Mouse (Mus musculus): Measurements from ENCODE around the gene Adamtsl4. TPM values are rescaled to one million over a fixed set of nuclear protein-coding genes. Genes with fewer than 3 reads are reported as not detected.
A peak's percentile ranks its signal among the peaks of the same experiment; 100 is the strongest.
"Not testable (repeated sequence)": the region's sequence is repeated elsewhere in the genome, so short reads cannot be mapped to it uniquely, and the experiment has no call there.

Gene Adamtsl4
- polyA plus RNA-seq, 1 experiment from 2014 or later = 1.2 TPM

DNA sequence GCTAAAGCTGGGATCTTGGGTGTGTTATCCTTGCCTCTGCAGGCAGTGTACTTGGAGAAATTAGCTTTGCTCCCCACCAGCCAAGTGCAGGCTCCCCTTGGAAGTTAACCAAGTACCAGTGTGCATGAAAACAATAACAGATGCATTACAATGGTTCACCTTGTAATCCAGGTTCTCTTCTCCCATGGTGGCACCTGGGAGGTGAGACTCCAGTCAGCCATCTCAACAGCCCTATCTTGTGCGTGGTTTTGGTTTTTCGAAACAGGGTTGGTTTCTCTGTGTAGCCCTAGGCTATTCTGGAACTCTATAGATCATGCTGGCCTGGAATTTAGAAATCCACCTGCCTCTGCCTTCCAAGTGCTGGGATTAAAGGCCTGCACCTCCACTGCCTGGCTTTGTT, 24.2 kb downstream of the Adamtsl4 start:
- Histone ChIP-seq H3K4me3 (no peak overlapping the region), H3K9me3 (replicated peaks) (no peaks in the 10 kb centered on the region), H3K9ac (no peak overlapping the region), H3K36me3 (peaks cover 42% of the 10 kb centered on the region), H3K4me1 (peaks cover 58% of the 10 kb centered on the region), H3K4me2 (replicated peaks) (no peak overlapping the region), H3K27me3 (no peaks in the 10 kb centered on the region), H3K27ac (no peak overlapping the region)
- 88% methylated on average over 2 of the region's 2 CpGs for WGBS
- no peak for ATAC-seq (ENCODE audit: low FRiP score)

DNA sequence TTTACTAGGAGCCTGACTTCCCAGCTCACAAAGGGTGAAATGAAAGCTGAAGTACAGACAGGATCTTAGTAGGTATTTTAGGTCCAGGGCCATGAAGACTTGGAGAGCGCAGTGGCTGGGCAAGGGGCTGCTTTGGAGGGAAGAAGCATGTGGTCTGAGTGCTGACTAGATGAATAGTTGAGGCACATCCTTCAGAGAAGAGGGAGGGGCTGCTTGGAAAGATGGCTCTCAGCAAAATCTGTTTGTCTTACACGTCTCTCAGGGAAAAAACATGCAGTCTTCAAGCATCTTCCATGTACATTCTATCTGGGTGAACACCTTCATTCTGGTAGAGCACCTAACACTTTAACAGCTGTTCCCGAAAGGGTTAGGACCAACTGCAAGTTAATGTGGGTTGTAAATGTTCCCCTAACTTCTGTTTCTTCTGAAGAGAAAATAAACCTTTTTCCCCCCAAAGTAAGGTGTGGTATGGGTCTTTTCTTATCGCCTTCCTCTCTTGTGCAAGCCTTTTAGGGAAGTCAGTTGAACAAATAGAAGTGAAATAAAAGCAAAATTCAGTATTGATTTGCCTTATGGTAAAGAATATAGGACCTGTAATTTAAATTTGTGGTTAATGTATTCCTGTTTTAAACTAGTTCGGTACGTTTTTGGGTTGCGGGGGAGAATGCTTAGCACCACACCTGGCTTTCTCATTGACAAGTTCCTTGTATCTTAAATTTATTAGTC, 24.8 kb downstream of the Adamtsl4 start:
- H3K27me3 ChIP-seq = no peaks in the 10 kb centered on the region
- ATAC-seq (ENCODE audit: low FRiP score) = no peak
- no peaks in the 10 kb centered on the region for H3K9me3 ChIP-seq (replicated peaks)
- 86% methylated on average over 7 of the region's 7 CpGs for WGBS
- H3K27ac ChIP-seq = no peak overlapping the region
- H3K4me1 ChIP-seq = peaks cover 54% of the 10 kb centered on the region
- H3K4me2 ChIP-seq (replicated peaks) = peak overlapping the region; percentile 83; the same call in 1 of the 2 replicates
- no peak overlapping the region for H3K9ac ChIP-seq
- peaks cover 38% of the 10 kb centered on the region for H3K36me3 ChIP-seq
- H3K4me3 ChIP-seq = no peak overlapping the region

DNA sequence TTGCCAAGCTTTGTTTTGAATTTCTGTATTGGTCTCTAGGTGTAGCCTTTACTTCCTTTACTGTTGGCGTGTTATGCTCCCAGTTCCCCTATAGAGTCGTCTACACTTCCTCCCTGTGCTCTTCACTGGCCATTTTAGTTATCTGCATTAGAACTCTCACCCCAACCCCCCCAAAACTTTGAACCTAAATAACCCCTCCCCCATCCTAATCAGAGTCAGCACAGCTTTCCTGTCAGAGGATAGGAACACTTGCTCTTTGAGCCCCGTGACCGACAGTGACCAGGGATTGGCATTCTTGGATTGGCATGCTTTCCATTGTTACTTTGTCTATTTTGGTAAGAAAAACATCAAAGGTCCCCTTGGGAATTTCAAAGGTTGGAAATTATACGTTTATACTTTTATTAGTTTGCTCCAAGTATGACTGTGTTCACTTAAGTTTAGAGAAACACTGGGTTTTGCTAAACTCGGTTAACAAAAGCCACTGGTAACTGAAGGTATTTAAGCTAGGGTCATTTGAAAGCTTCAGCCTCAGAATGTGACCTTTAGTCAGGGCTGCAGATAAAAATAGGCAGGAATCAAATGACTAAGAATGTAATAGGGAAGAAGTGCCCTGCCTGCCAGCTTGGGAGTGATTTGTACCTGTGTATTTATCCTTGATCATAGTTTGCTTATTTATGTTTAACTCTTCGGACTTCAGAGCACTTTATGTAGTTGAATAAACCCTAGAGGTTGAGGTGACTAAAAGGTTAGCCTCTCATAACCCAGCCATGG, 25.6 kb downstream of the Adamtsl4 start:
- no peak for ATAC-seq (ENCODE audit: low FRiP score)
- no peak overlapping the region for H3K4me3 ChIP-seq
- H3K27ac ChIP-seq = no peak overlapping the region
- H3K4me2 ChIP-seq (replicated peaks) = peak overlapping the region; percentile 83
- H3K36me3 ChIP-seq = peaks cover 38% of the 10 kb centered on the region
- H3K27me3 ChIP-seq = no peaks in the 10 kb centered on the region
- H3K4me1 ChIP-seq = peaks cover 50% of the 10 kb centered on the region
- H3K9ac ChIP-seq = no peak overlapping the region
- H3K9me3 ChIP-seq (replicated peaks) = no peaks in the 10 kb centered on the region
- WGBS = 68% methylated on average over 7 of the region's 7 CpGs

DNA sequence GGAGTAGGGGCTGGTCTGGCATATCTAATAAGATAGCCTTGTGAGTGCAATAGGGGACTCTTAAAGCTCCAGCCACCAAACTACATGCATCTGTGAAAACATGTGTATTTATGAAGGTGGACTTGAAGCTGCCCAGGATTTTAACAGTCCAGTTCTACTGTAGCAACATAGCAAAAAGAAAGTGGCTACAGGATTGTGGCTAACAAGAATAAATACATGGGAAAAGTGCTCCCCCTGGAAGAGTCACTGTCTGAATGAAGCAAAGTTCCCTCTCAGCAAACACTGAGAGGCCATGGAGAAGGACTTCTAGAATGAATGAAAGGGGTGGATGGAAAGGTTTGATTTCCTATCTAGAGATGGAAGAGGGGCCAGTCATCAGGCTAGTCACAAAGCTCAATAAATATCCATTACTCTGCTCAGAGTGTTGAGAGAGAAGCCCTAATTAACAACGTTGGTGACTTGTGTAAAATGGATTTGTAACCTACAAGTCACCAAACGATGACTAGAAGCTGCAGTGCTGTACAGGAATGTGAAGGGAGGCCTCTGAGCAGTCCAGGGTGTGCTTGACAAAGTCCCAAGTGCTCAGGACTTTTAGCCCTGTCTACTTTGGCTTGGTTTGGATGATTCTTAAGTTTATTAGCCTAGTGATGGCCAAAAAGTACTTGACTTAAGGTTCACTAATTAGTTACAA, 26.8 kb downstream of the Adamtsl4 start:
- Histone ChIP-seq H3K9ac (peak overlapping the region; percentile 99), H3K4me3 (peak overlapping the region; percentile 99), H3K27ac (no peak overlapping the region), H3K4me1 (peaks cover 40% of the 10 kb centered on the region), H3K36me3 (peaks cover 38% of the 10 kb centered on the region), H3K4me2 (replicated peaks) (peak overlapping the region; percentile 83), H3K9me3 (replicated peaks) (no peaks in the 10 kb centered on the region), H3K27me3 (no peaks in the 10 kb centered on the region)
- no peak for ATAC-seq (ENCODE audit: low FRiP score)
- 55% methylated on average over 2 of the region's 2 CpGs for WGBS

GRCm38 (mm10) chr3:95659948-95660347, 27.8 kb downstream of the Adamtsl4 start:
- peak overlapping the region; percentile 99 for H3K27ac ChIP-seq
- peak overlapping the region; percentile 83 for H3K4me2 ChIP-seq (replicated peaks)
- peaks cover 39% of the 10 kb centered on the region for H3K4me1 ChIP-seq
- peak overlapping the region; percentile 99 for H3K4me3 ChIP-seq
- ATAC-seq (ENCODE audit: low FRiP score) = no peak
- no peaks in the 10 kb centered on the region for H3K27me3 ChIP-seq
- H3K36me3 ChIP-seq = peaks cover 33% of the 10 kb centered on the region
- 3% methylated on average over 8 of the region's 8 CpGs for WGBS
- H3K9me3 ChIP-seq (replicated peaks) = no peaks in the 10 kb centered on the region
- peak overlapping the region; percentile 99 for H3K9ac ChIP-seq

GRCm38 (mm10) chr3:95658868-95659712, 28.6 kb downstream of the Adamtsl4 start:
- peak; percentile 80 for ATAC-seq (ENCODE audit: low FRiP score)
- WGBS = under 1% methylated on average over 96 of the region's 113 CpGs
- Histone ChIP-seq H3K4me2 (replicated peaks) (peak overlapping the region; percentile 83), H3K27me3 (no peaks in the 10 kb centered on the region), H3K27ac (peak overlapping the region; percentile 99), H3K9me3 (replicated peaks) (no peaks in the 10 kb centered on the region), H3K4me3 (peak overlapping the region; percentile 99), H3K9ac (peak overlapping the region; percentile 99), H3K4me1 (peaks cover 39% of the 10 kb centered on the region), H3K36me3 (peaks cover 25% of the 10 kb centered on the region)

DNA sequence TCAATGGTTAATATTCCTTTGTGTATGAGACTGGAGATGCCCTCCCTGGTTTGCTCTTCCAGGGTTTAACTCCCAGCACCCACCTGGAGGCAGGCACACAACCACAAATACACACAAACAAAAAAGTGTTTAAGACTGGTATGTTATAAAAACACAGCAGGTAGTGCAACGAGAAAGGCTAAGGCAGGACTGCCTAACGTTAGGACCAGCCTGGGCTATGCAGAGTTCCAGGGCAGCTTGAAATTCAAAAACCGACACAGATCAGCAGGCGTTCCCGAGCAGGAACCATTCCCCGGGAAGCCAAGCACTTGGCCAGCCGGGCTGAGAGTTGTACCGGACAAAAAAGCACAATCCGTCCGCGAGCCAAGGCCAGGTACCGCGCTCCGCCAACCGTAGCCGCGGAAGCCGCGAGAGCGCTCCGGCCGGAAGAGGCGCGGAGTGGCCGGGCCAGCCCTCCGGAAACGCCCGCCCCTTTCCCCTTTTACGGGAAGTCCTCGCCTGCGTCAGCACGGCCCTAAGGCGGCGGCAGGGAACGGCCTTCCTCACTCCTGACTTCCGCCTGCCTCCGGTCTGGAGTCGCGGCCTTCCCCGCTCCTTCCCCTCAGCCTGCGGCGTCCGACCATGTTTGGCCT, 29.4 kb downstream of the Adamtsl4 start, which contains the start of gene Mcl1:
Gene Mcl1 (plus strand): TSS at position 553 of the 632 bp plus-strand sequence.
- WGBS = under 1% methylated on average over 43 of the region's 43 CpGs
- Histone ChIP-seq H3K27ac (peak within 1 kb of the TSS; percentile 99), H3K4me2 (replicated peaks) (peak within 1 kb of the TSS; percentile 83), H3K36me3 (peaks cover 18% of the 10 kb centered on the region), H3K4me1 (peaks cover 37% of the 10 kb centered on the region), H3K9ac (peak within 1 kb of the TSS; percentile 99), H3K27me3 (no peaks in the 10 kb centered on the region), H3K4me3 (peak within 1 kb of the TSS; percentile 99), H3K9me3 (replicated peaks) (no peaks in the 10 kb centered on the region)
- peak; percentile 97 for ATAC-seq (ENCODE audit: low FRiP score)

DNA sequence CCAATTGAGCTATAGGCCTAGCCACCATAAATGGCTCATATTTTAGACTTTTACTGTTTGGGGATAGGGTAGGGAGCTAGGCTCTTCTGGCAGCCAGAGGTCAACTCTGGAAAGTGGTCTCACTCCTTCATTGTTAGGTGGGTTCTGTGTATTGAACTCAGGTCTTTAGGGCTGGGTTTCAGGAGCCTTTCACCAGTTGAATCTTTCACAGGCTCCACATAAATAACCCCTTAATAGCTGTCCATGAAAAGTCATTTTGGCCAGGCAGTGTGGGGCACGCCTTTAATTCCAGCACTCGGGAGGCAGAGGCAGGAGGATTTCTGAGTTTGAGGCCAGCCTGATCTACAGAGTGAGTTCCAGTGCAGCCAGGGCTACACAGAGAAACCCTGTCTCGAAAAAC, 30.0 kb downstream of the Adamtsl4 start:
- Histone ChIP-seq H3K36me3 (peaks cover 16% of the 10 kb centered on the region), H3K27ac (no peak overlapping the region)

DNA sequence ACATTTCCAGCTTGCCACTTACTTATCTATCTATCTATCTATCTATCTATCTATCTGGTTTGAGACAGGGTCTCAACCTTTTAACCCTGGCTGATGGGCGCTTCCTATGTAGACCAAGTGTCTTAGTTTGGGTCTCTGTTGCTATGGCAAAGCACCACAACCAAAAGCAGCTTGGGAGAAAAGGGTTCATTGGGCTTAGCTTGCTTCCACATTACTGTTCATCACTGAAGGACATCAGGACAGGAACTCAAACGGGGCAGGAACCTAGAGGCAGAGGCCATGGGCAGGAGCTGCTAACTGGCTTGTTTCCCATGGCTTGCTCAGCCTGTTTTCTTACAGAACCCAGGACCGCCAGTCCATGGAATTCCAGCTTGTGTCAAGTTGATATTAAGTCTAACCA, 30.6 kb downstream of the Adamtsl4 start:
- Histone ChIP-seq H3K36me3 (peaks cover 10% of the 10 kb centered on the region; the same call in 1 of the 2 replicates), H3K9me3 (replicated peaks) (no peaks in the 10 kb centered on the region), H3K4me3 (no peak overlapping the region), H3K27me3 (no peaks in the 10 kb centered on the region), H3K4me1 (peaks cover 26% of the 10 kb centered on the region), H3K9ac (no peak overlapping the region), H3K27ac (no peak overlapping the region), H3K4me2 (replicated peaks) (no peak overlapping the region)
- 86% methylated on average over 3 of the region's 3 CpGs for WGBS
- no peak for ATAC-seq (ENCODE audit: low FRiP score)

More for the DNA sequence above, 30.0 kb downstream of the Adamtsl4 start:
- no peak for ATAC-seq (ENCODE audit: low FRiP score)
- Histone ChIP-seq H3K4me1 (peaks cover 32% of the 10 kb centered on the region), H3K4me2 (replicated peaks) (peak overlapping the region; percentile 83), H3K27me3 (no peaks in the 10 kb centered on the region), H3K9ac (peak overlapping the region; percentile 99; the same call in 1 of the 2 replicates), H3K9me3 (replicated peaks) (no peaks in the 10 kb centered on the region), H3K4me3 (peak overlapping the region; percentile 99)
- 92% methylated on average over 3 of the region's 3 CpGs for WGBS

- Histone ChIP-seq H3K4me1 (peaks cover 12% of the 10 kb centered on the region), H3K9ac (no peak overlapping the region), H3K27ac (no peak overlapping the region), H3K36me3 (no peaks in the 10 kb centered on the region), H3K4me3 (no peak overlapping the region), H3K4me2 (replicated peaks) (no peak overlapping the region), H3K9me3 (replicated peaks) (no peaks in the 10 kb centered on the region), H3K27me3 (no peaks in the 10 kb centered on the region)
- ATAC-seq (ENCODE audit: low FRiP score) = no peak
- WGBS = 89% methylated on average over 5 of the region's 5 CpGs
Measured at GRCm38 (mm10) chr3:95655437-95655836, 32.3 kb downstream of the Adamtsl4 start.

DNA sequence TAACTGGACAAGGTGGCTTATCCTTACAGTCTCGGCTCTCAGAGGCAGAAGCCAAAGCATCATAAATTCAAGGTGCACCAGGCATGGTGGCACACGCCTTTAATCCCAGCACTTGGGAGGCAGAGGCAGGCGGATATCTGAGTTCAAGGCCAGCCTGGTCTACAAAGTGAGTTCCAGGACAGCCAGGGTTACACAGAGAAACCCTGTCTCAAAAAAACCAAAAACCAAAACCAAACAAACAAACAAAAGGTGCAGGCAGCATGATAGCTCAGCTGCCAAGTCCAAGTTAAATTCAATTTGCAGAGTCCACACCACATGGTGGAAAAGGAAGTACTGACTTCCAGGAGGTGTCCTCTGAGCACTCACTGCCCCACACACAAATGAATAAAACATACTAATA, 33.3 kb downstream of the Adamtsl4 start:
- H3K4me1 ChIP-seq; H3K27ac ChIP-seq; H3K4me3 ChIP-seq; ATAC-seq (ENCODE audit: low FRiP score); H3K9ac ChIP-seq; H3K27me3 ChIP-seq; H3K4me2 ChIP-seq (replicated peaks); H3K9me3 ChIP-seq (replicated peaks); H3K36me3 ChIP-seq: not testable (repeated sequence)
- WGBS = 83% methylated on average over 3 of the region's 3 CpGs
